Mouse (Mus musculus) liver, embryonic 12.5 days (tissue): Measurements from ENCODE around the gene Mpdu1. TPM values are rescaled to one million over a fixed set of nuclear protein-coding genes. Genes with fewer than 3 reads are reported as not detected.

Experiments used
- ATAC-seq: fragments of 200-750 bp; cut with Nextera tagmentation; 2 replicates; pipeline ENCODE4 v1.8.0; 2017; ENCODE audit warnings: moderate number of reproducible peaks, mild to moderate bottlenecking, moderate library complexity
- H3K27ac ChIP-seq: fragments of 300-500 bp; sonication (generic); 2 replicates; pipeline ENCODE4 v1.5.1; 2016; ENCODE audit warnings: mild to moderate bottlenecking
- H3K27me3 ChIP-seq: fragments of 300-500 bp; sonication (generic); replicated peaks from 2 replicates; pipeline ENCODE4 v1.6.1; 2016; ENCODE audit warnings: mild to moderate bottlenecking, moderate library complexity
- H3K36me3 ChIP-seq: fragments of 300-500 bp; sonication (generic); 2 replicates; pipeline ENCODE4 v1.6.1; 2016; ENCODE audit warnings: mild to moderate bottlenecking, moderate library complexity
- H3K4me1 ChIP-seq: fragments of 300-500 bp; sonication (generic); 2 replicates; pipeline ENCODE4 v1.6.1; 2016
- H3K4me2 ChIP-seq: fragments of 300-500 bp; sonication (generic); 2 replicates; pipeline ENCODE4 v1.6.1; 2016; ENCODE audit warnings: mild to moderate bottlenecking, moderate library complexity
- H3K4me3 ChIP-seq: fragments of 300-500 bp; sonication (generic); 2 replicates; pipeline ENCODE4 v1.5.1; 2016; ENCODE audit warnings: mild to moderate bottlenecking, moderate library complexity
- H3K9ac ChIP-seq: fragments of 300-500 bp; sonication (generic); 2 replicates; pipeline ENCODE4 v1.6.1; 2016; ENCODE audit warnings: mild to moderate bottlenecking, moderate library complexity
- H3K9me3 ChIP-seq: fragments of 300-500 bp; sonication (generic); replicated peaks from 2 replicates; pipeline ENCODE4 v1.6.1; 2016; ENCODE audit warnings: mild to moderate bottlenecking, moderate library complexity
- WGBS: fragments of 180-500 bp; shearing (Covaris S2); methylation state at CpG from one replicate; pipeline ENCODE4 v1.1.7; 2016; ENCODE audit not compliant: insufficient replicate concordance; 5-methylcytosine and 5-hydroxymethylcytosine counted together
- polyA plus RNA-seq: library from polyadenylated mRNA; unstranded; fragments of >200 nt; fragmentation: Nextera tagmentation; extraction: Ambion mirVana; gene quantifications from 2 replicates; pipeline ENCODE4 v1.2.1, GENCODE M21; 2016

The Mpdu1 gene
- polyA plus RNA-seq, 1 experiment from 2014 or later = 39.4 TPM

GRCm38 (mm10) chr11:69686377-69686776 is 23.9 kb upstream of the Mpdu1 start:
- H3K4me1 ChIP-seq = peaks cover 29% of the 10 kb centered on the region
- H3K27me3 ChIP-seq = peaks cover 3% of the 10 kb centered on the region; the same call in 1 of the 2 replicates
- no peak overlapping the region for H3K9ac ChIP-seq
- no peak overlapping the region for H3K4me2 ChIP-seq
- 30% methylated on average over 4 of the region's 4 CpGs for WGBS
- H3K4me3 ChIP-seq = no peak overlapping the region
- no peaks in the 10 kb centered on the region for H3K9me3 ChIP-seq
- no peak overlapping the region for H3K27ac ChIP-seq
- ATAC-seq = no peak
- H3K36me3 ChIP-seq = no peaks in the 10 kb centered on the region

DNA sequence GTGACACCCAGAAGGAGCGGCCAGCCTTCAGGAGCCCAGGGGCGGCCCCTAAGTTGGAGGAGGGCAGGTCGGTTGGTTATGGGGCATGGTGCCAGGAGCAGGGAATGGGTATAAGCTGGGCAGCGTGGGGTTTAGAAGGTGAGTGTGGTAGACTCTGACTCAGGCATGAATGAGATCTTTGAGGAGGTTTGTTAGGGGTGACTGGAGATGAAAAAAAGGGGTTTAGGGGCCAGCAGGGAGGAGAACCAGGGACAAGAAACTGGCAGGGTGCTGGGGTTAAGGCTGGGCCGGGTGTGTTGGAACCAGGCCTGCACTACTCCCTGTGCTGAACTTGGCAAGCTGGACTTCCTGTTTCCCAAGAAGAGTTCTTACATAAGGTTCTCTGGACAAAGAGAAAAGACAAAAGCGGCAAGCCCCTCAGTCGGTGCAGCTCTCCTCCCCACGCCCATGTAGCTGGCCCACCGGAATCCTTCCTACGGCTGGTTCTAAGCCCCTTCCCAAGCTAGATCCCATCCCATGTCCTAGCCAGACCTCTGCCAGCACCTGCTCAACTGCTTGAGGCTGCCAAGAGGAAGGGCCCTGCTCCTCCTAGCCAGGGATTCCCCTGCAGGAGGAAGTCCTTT is 23.2 kb upstream of the Mpdu1 start, which contains the start of gene Tnfsf13:
Gene Tnfsf13, minus strand, starts transcription at position 259 of the 623 bp plus-strand sequence.
- Histone ChIP-seq H3K9ac (no peak within 1 kb of the TSS), H3K4me2 (no peak within 1 kb of the TSS), H3K27ac (no peak within 1 kb of the TSS), H3K27me3 (peaks cover 3% of the 10 kb centered on the region; the same call in 1 of the 2 replicates), H3K9me3 (no peaks in the 10 kb centered on the region), H3K4me1 (peaks cover 34% of the 10 kb centered on the region), H3K4me3 (no peak within 1 kb of the TSS), H3K36me3 (no peaks in the 10 kb centered on the region)
- ATAC-seq = no peak
- 62% methylated on average over 10 of the region's 10 CpGs for WGBS

DNA sequence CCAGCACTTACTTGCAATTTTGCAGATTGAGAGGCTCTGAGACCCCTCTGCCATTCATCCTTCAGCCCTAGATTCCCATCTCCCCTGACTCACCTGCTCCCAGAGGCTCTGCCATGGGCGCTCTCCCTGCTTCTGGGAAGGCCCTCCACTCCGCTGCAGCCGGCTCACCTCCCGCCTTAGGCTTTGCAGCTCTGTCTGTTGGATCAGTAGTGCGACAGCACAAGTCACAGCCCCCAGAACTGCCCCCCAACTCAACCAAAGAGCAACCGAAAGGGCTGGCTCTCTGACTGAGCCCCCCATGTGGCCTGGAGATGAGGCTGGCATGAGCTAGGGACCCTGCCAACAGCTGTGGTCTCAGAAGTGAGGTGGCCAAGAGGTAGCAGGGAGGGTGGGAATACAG is 22.5 kb upstream of the Mpdu1 start:
- Histone ChIP-seq H3K27me3 (peaks cover 3% of the 10 kb centered on the region; the same call in 1 of the 2 replicates), H3K4me3 (no peak overlapping the region), H3K4me2 (no peak overlapping the region), H3K9me3 (no peaks in the 10 kb centered on the region), H3K36me3 (peaks cover 7% of the 10 kb centered on the region), H3K4me1 (peaks cover 41% of the 10 kb centered on the region), H3K27ac (no peak overlapping the region), H3K9ac (no peak overlapping the region)
- WGBS = 75% methylated on average over 6 of the region's 6 CpGs
- ATAC-seq = no peak

DNA sequence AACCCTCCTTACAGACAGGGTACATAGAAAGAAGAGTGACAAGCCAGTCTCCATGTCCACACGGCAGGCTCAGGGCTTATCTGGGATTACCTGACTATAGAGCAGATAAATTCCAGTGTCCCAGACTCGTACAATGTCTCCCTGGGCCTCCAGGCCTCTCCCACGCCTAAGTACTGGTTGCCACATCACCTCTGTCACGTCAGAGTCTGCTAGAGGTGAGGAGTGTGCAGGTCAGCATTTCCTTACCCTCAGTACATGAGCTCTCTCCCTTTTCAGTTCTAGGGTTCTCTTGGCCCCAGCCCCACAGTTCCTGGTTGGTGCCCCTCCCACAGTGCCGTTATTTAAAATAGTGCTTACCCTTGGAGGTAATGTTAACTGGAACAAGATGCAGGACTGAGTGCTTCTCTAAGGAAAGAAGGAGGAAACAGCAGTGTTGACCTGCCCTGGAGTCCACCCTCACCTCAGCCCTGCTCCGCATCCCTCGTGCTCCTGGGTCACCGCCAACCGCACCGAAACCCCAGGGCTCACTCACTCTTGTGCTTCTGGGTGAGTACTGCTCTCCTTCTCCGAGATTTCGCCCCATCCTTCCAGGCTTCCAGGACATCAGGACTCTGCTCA is 21.8 kb upstream of the Mpdu1 start:
- ATAC-seq = no peak

DNA sequence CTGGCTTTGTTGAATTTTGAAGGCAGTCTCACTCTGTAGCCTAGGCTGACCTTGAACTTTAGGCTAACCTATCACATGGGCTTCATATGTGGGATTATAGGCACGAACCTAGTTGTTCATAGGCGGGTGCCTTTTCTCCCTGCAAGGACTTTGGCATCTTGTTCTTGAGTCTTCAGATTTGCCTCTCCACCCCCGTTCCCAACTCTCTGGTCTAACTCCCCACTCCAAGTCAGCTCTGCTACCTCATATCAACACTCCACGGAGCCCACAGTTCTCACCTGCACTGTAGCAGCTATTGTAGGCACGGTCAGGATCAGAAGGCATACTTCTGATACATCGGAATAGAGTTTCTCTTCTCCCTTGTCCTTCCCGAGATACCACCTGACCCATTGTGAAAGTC is 21.1 kb upstream of the Mpdu1 start:
- no peak overlapping the region for H3K27ac ChIP-seq
- no peak overlapping the region for H3K4me2 ChIP-seq
- H3K4me3 ChIP-seq = no peak overlapping the region
- WGBS = 62% methylated on average over 7 of the region's 7 CpGs
- no peaks in the 10 kb centered on the region for H3K9me3 ChIP-seq
- no peak overlapping the region for H3K9ac ChIP-seq
- no peak for ATAC-seq
- H3K36me3 ChIP-seq = peaks cover 20% of the 10 kb centered on the region
- peaks cover 3% of the 10 kb centered on the region; the same call in 1 of the 2 replicates for H3K27me3 ChIP-seq
- H3K4me1 ChIP-seq = peaks cover 53% of the 10 kb centered on the region

More for the DNA sequence above, 21.8 kb upstream of the Mpdu1 start:
- H3K4me3 ChIP-seq = no peak overlapping the region
- no peak overlapping the region for H3K4me2 ChIP-seq
- H3K27ac ChIP-seq = no peak overlapping the region
- no peak overlapping the region for H3K9ac ChIP-seq
- 68% methylated on average over 12 of the region's 12 CpGs for WGBS
- peaks cover 3% of the 10 kb centered on the region; the same call in 1 of the 2 replicates for H3K27me3 ChIP-seq
- peaks cover 48% of the 10 kb centered on the region for H3K4me1 ChIP-seq
- no peaks in the 10 kb centered on the region for H3K9me3 ChIP-seq
- peaks cover 14% of the 10 kb centered on the region for H3K36me3 ChIP-seq

DNA sequence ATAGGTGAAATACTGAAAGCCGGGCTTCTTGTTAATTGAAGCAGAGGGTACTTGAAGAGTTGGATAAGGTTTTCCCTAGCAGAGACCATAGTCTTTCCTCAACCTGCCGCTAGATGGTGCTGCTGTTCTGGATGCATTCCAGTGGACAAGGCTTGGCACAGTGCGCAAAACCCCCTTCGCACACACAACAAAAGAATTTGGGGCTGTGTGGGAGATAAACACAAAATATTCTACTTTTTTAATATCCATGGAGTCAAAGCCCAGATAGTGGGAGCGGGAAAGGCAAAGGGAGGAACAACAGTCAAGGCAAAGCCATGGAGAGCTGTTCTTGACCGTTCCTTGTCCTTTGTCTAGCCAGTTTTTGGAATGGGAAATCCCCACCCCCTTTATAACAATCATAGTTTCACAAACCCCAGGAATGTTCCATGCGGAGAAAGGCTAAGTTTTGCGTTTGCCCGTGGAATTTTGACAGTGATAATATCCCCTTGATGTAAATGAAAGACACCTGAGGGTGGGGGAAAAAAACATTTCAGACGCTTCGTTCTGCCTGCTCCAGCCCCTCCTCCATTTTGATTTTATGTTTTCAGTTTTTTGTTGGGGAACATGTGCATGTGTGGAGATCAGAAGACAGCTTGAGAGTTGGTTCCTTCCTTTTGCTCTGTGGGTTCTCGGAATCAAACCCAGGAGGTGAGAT is 20.5 kb upstream of the Mpdu1 start:
- 28% methylated on average over 12 of the region's 12 CpGs for WGBS
- H3K27me3 ChIP-seq = peaks cover 3% of the 10 kb centered on the region; the same call in 1 of the 2 replicates
- no peak overlapping the region for H3K9ac ChIP-seq
- H3K27ac ChIP-seq = peak overlapping the region; percentile 95
- peak overlapping the region; percentile 80 for H3K4me2 ChIP-seq
- H3K4me1 ChIP-seq = peaks cover 59% of the 10 kb centered on the region
- peaks cover 26% of the 10 kb centered on the region for H3K36me3 ChIP-seq
- no peaks in the 10 kb centered on the region for H3K9me3 ChIP-seq
- peak overlapping the region; percentile 81; the same call in 1 of the 2 replicates for H3K4me3 ChIP-seq
- peak; percentile 35; the same call in 1 of the 2 replicates for ATAC-seq

DNA sequence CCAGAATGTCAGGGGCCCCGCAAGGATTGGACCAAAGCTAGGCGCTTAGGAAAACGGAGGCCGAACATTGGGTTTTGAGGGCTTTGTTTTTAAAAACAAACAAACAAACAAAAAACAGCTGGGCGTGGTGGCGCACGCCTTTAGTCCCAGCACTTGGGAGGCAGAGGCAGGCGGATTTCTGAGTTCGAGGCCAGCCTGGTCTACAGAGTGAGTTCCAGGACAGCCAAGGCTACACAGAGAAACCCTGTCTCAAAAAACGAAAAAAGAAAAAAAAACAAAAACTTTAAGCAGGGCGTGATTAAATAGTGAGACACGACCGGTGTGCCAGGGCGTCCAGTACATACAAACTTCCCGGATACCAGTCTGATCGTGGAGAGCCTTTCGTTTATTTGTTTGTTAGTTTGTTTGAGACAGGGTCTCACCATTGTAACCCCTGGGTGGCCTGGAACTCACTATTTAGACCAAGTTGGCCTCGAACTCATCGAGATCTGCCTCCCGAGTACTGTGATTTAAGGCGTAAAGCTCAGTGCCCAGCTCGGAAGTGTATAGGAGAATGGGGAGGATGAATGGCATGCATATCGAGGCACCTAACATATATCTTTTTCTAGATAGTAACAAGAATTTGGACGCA is 19.9 kb upstream of the Mpdu1 start:
- peak overlapping the region; percentile 81 for H3K4me3 ChIP-seq
- H3K27ac ChIP-seq = peak overlapping the region; percentile 95
- ATAC-seq = peak; percentile 19
- WGBS = 22% methylated on average over 24 of the region's 24 CpGs
- H3K4me2 ChIP-seq = peak overlapping the region; percentile 80
- peaks cover 60% of the 10 kb centered on the region for H3K4me1 ChIP-seq
- peak overlapping the region; percentile 86 for H3K9ac ChIP-seq
- H3K27me3 ChIP-seq = peaks cover 3% of the 10 kb centered on the region; the same call in 1 of the 2 replicates
- peaks cover 33% of the 10 kb centered on the region for H3K36me3 ChIP-seq
- no peaks in the 10 kb centered on the region for H3K9me3 ChIP-seq

DNA sequence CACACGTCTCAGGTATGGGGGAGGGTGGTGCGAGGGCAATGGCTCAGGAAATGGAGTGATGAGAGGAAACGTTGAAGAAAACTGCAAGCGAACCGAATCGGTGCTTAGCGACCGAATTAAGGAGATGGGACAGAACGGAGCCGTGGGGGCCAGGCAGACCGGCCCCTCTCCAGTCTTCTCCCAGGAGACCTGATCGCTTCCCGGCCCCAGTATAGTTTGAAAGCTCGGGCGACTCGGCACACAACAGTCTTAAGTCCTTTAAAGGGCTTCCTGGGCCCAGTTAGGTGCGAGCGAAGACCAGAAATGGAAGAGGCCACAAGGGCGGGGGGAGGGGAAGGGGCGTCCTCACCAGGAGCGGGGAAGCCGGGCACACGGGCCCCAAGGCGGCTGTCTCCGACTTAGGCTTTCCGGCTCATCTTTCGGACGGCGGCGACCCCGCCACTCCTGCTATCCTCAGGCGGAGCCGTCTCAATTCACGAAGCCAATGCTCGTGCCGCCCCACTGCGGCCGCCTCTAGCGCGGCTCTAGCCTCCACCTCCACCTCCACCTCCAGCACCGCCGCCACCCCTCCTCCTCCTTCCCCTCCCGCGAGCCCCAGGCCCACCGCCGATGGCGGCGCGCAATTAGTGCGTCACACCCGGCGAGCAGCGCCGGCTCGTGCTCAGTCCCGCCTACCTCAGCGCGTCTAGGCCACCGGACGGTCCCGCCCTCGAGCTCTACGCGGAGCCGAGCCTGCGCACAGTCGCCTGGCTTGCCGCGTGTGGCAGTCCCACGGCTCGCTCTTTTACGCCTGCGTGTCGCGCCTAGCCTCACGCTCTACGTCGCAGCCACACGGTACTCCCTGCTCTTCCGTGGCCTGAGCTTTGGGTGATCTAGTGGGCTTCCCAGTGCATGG is 19.1 kb upstream of the Mpdu1 start, which contains the start of gene Senp3:
Gene Senp3, minus strand, starts transcription at position 771 of the 895 bp plus-strand sequence.
- WGBS = under 1% methylated on average over 79 of the region's 80 CpGs
- Histone ChIP-seq H3K27ac (peak within 1 kb of the TSS; percentile 95), H3K9ac (peak within 1 kb of the TSS; percentile 86), H3K4me1 (peaks cover 54% of the 10 kb centered on the region), H3K9me3 (no peaks in the 10 kb centered on the region), H3K36me3 (peaks cover 41% of the 10 kb centered on the region), H3K4me3 (peak within 1 kb of the TSS; percentile 81), H3K4me2 (peak within 1 kb of the TSS; percentile 80), H3K27me3 (peaks cover 3% of the 10 kb centered on the region; the same call in 1 of the 2 replicates)
- ATAC-seq = peak; percentile 96

GRCm38 (mm10) chr11:69680136-69680855 is 17.9 kb upstream of the Mpdu1 start:
- Histone ChIP-seq H3K4me3 (peak overlapping the region; percentile 81), H3K9ac (peak overlapping the region; percentile 86), H3K27ac (peak overlapping the region; percentile 24; the same call in 1 of the 2 replicates), H3K27me3 (peaks cover 1% of the 10 kb centered on the region; the same call in 1 of the 2 replicates), H3K36me3 (peaks cover 53% of the 10 kb centered on the region), H3K4me1 (peaks cover 48% of the 10 kb centered on the region), H3K4me2 (peak overlapping the region; percentile 80), H3K9me3 (no peaks in the 10 kb centered on the region)
- ATAC-seq = no peak
- WGBS = 75% methylated on average over 30 of the region's 30 CpGs

DNA sequence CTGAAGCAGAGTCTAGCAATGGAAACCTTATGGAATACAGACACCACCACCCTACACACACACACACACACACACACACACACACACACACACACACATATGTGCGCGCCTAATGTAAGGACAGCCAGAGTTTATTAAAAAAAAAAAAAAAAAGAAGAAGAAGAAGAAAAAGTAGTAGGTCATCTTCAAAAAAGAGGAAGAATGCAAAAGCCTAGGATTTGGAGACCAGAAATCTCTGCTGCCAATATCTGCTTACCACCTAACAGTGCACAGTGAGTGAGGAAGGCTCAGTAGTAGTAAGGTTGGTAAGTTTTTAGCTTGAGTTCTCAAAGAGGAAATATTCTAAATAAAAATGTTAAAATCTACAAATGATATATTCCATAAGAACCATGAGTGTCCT is 16.7 kb upstream of the Mpdu1 start:
- Histone ChIP-seq H3K27me3 (no peaks in the 10 kb centered on the region; the same call in 1 of the 2 replicates), H3K27ac (no peak overlapping the region), H3K9me3 (no peaks in the 10 kb centered on the region), H3K4me3 (no peak overlapping the region; the same call in 1 of the 2 replicates), H3K4me2 (no peak overlapping the region), H3K9ac (0 out of 2 replicates have a peak overlapping the region, but pooled peaks have one; percentile 17), H3K36me3 (peaks cover 65% of the 10 kb centered on the region), H3K4me1 (peaks cover 52% of the 10 kb centered on the region)
- ATAC-seq = no peak
- WGBS = 83% methylated on average over 2 of the region's 2 CpGs
